Mouse (Mus musculus): ENCODE results near the gene Ifngr2. TPM values are rescaled to one million over a fixed set of nuclear protein-coding genes. Genes with fewer than 3 reads are reported as not detected.
A peak's percentile ranks its signal among the peaks of the same experiment; 100 is the strongest.

Ifngr2 gene
- polyA plus RNA-seq (2012; fragmentation: generic; extraction: Trizol) = 18.7 TPM

GRCm38 (mm10) chr16:91546836-91547741 is at the start of gene Ifngr2:
Gene Ifngr2 (plus strand): TSS chr16:91547072.
- Histone ChIP-seq H3K4me2 (ENCODE audit: low read depth) (peak within 1 kb of the TSS; percentile 92), H3K79me2 (ENCODE audit: control insufficient read depth, insufficient read depth) (peaks cover 22% of the 10 kb centered on the region), H3K36me3 (ENCODE audit: control insufficient read depth, insufficient read depth) (no peaks in the 10 kb centered on the region), H3K4me3 (peak within 1 kb of the TSS; percentile 62), H3ac (ENCODE audit: control insufficient read depth, insufficient read length) (peak within 1 kb of the TSS; percentile 21), H3K27me3 (ENCODE audit: control insufficient read depth, insufficient read depth, insufficient read length) (no peaks in the 10 kb centered on the region)
- TF ChIP-seq TCF3 (IDR thresholded peaks at IDR 0.05; ENCODE audit: insufficient read length, low read depth) (no peak), USF1 (IDR thresholded peaks at IDR 0.05; ENCODE audit: low read depth) (no peak), MYOD1 (IDR thresholded peaks at IDR 0.05; ENCODE audit: control insufficient read depth in 1 of 3, insufficient read length in 2 of 3, low read depth in 2 of 3) (peak in 1 of 3 experiments; percentile 24), TCF12 (IDR thresholded peaks at IDR 0.05; ENCODE audit: insufficient read depth, poor library complexity, severe bottlenecking) (no peak), POLR2A (IDR thresholded peaks at IDR 0.05; ENCODE audit: insufficient read length, low read depth) (peak; percentile 76), POLR2AphosphoS2 (IDR thresholded peaks at IDR 0.05; ENCODE audit: insufficient read length, low read depth) (peak; percentile 65)

GRCm38 (mm10) chr16:91498041-91498440 is 48.8 kb upstream of the Ifngr2 start:
- H3K36me3 ChIP-seq (ENCODE audit: control insufficient read depth, insufficient read depth) = peaks cover 24% of the 10 kb centered on the region
- TF ChIP-seq MAX (IDR thresholded peaks at IDR 0.05; ENCODE audit: low read depth) (no peak), TCF3 (IDR thresholded peaks at IDR 0.05; ENCODE audit: insufficient read length, low read depth) (no peak), USF1 (IDR thresholded peaks at IDR 0.05; ENCODE audit: low read depth) (no peak), TCF12 (IDR thresholded peaks at IDR 0.05; ENCODE audit: insufficient read depth, poor library complexity, severe bottlenecking) (no peak), SRF (IDR thresholded peaks at IDR 0.05; ENCODE audit: control insufficient read depth, insufficient read length, low read depth) (no peak), POLR2A (IDR thresholded peaks at IDR 0.05; ENCODE audit: insufficient read length, low read depth) (no peak), E2F4 (IDR thresholded peaks at IDR 0.05; ENCODE audit: insufficient read depth) (no peak), MYOD1 (IDR thresholded peaks at IDR 0.05; ENCODE audit: control insufficient read depth in 1 of 3, insufficient read length in 2 of 3, low read depth in 2 of 3) (no peak), REST (IDR thresholded peaks at IDR 0.05; ENCODE audit: insufficient read depth, insufficient read length) (no peak)
- no peaks in the 10 kb centered on the region for H3K27me3 ChIP-seq (ENCODE audit: control insufficient read depth, insufficient read depth, insufficient read length)
- no peak overlapping the region for H3K4me3 ChIP-seq
- H3ac ChIP-seq (ENCODE audit: control insufficient read depth, insufficient read length) = no peak overlapping the region
- H3K79me2 ChIP-seq (ENCODE audit: control insufficient read depth, insufficient read depth) = no peaks in the 10 kb centered on the region
- no peak overlapping the region for H3K4me2 ChIP-seq (ENCODE audit: low read depth)

GRCm38 (mm10) chr16:91504701-91505100 is 42.2 kb upstream of the Ifngr2 start:
- no peaks in the 10 kb centered on the region for H3K27me3 ChIP-seq (ENCODE audit: control insufficient read depth, insufficient read depth, insufficient read length)
- no peak overlapping the region for H3K4me3 ChIP-seq
- no peaks in the 10 kb centered on the region for H3K79me2 ChIP-seq (ENCODE audit: control insufficient read depth, insufficient read depth)
- no peak overlapping the region for H3K4me2 ChIP-seq (ENCODE audit: low read depth)
- H3K36me3 ChIP-seq (ENCODE audit: control insufficient read depth, insufficient read depth) = peaks cover 25% of the 10 kb centered on the region
- TF ChIP-seq TCF3 (IDR thresholded peaks at IDR 0.05; ENCODE audit: insufficient read length, low read depth) (no peak), SRF (IDR thresholded peaks at IDR 0.05; ENCODE audit: control insufficient read depth, insufficient read length, low read depth) (no peak), TCF12 (IDR thresholded peaks at IDR 0.05; ENCODE audit: insufficient read depth, poor library complexity, severe bottlenecking) (no peak), MYOG (IDR thresholded peaks at IDR 0.05; ENCODE audit: control insufficient read depth in 1 of 3, insufficient read depth in 1 of 3, insufficient read length in 2 of 3, low read depth in 2 of 3) (no peak), REST (IDR thresholded peaks at IDR 0.05; ENCODE audit: insufficient read depth, insufficient read length) (no peak), MAX (IDR thresholded peaks at IDR 0.05; ENCODE audit: low read depth) (no peak), POLR2AphosphoS2 (IDR thresholded peaks at IDR 0.05; ENCODE audit: insufficient read length, low read depth) (no peak), USF1 (IDR thresholded peaks at IDR 0.05; ENCODE audit: low read depth) (no peak), E2F4 (IDR thresholded peaks at IDR 0.05; ENCODE audit: insufficient read depth) (no peak), POLR2A (IDR thresholded peaks at IDR 0.05; ENCODE audit: insufficient read length, low read depth) (no peak)
- no peak overlapping the region for H3ac ChIP-seq (ENCODE audit: control insufficient read depth, insufficient read length)

GRCm38 (mm10) chr16:91505116-91505601 is 41.7 kb upstream of the Ifngr2 start:
- no peak for TF ChIP-seq SRF (IDR thresholded peaks at IDR 0.05; ENCODE audit: control insufficient read depth, insufficient read length, low read depth)
- TF ChIP-seq MYOG (IDR thresholded peaks at IDR 0.05; ENCODE audit: control insufficient read depth in 1 of 3, insufficient read depth in 1 of 3, insufficient read length in 2 of 3, low read depth in 2 of 3) = no peak
- TF ChIP-seq POLR2A (IDR thresholded peaks at IDR 0.05; ENCODE audit: insufficient read length, low read depth) = no peak
- no peak for TF ChIP-seq TCF3 (IDR thresholded peaks at IDR 0.05; ENCODE audit: insufficient read length, low read depth)
- TF ChIP-seq TCF12 (IDR thresholded peaks at IDR 0.05; ENCODE audit: insufficient read depth, poor library complexity, severe bottlenecking) = no peak
- TF ChIP-seq REST (IDR thresholded peaks at IDR 0.05; ENCODE audit: insufficient read depth, insufficient read length) = no peak
- no peak for TF ChIP-seq CEBPB (IDR thresholded peaks at IDR 0.05; ENCODE audit: insufficient read depth, poor library complexity, severe bottlenecking)
- TF ChIP-seq USF1 (IDR thresholded peaks at IDR 0.05; ENCODE audit: low read depth) = no peak
- no peak for TF ChIP-seq MYOD1 (IDR thresholded peaks at IDR 0.05; ENCODE audit: control insufficient read depth in 1 of 3, insufficient read length in 2 of 3, low read depth in 2 of 3)
- TF ChIP-seq MAX (IDR thresholded peaks at IDR 0.05; ENCODE audit: low read depth) = no peak
- no peak for TF ChIP-seq POLR2AphosphoS2 (IDR thresholded peaks at IDR 0.05; ENCODE audit: insufficient read length, low read depth)
- no peak for TF ChIP-seq E2F4 (IDR thresholded peaks at IDR 0.05; ENCODE audit: insufficient read depth)

More at GRCm38 (mm10) chr16:91505116-91505601, 41.7 kb upstream of the Ifngr2 start:
- Histone ChIP-seq H3ac (ENCODE audit: control insufficient read depth, insufficient read length) (no peak overlapping the region), H3K36me3 (ENCODE audit: control insufficient read depth, insufficient read depth) (peaks cover 21% of the 10 kb centered on the region), H3K27me3 (ENCODE audit: control insufficient read depth, insufficient read depth, insufficient read length) (no peaks in the 10 kb centered on the region), H3K4me2 (ENCODE audit: low read depth) (no peak overlapping the region), H3K79me2 (ENCODE audit: control insufficient read depth, insufficient read depth) (no peaks in the 10 kb centered on the region), H3K4me3 (no peak overlapping the region)

Data from myocyte (in vitro differentiated cells).